Mouse (Mus musculus) thymus, adult 2 months (tissue): ENCODE measurements around the gene Steap3. TPM values are rescaled to one million over a fixed set of nuclear protein-coding genes. Genes with fewer than 3 reads are reported as not detected.

Source experiments
- DNase-seq: peaks from one replicate; pipeline ENCODE4 v3.0.0; 2021
- H3K27ac ChIP-seq: fragments of 200-500 bp; 2 replicates; pipeline ENCODE4 v1.5.1; 2012; ENCODE audit warnings: low read length, control low read depth; ENCODE audit not compliant: control insufficient read depth, insufficient read depth
- H3K27me3 ChIP-seq: fragments of 200-500 bp; 2 replicates; pipeline ENCODE4 v1.6.1; 2012; ENCODE audit warnings: mild to moderate bottlenecking, low read length, moderate library complexity, mixed read lengths; ENCODE audit not compliant: control insufficient read depth, insufficient read depth
- H3K36me3 ChIP-seq: fragments of 200-500 bp; 2 replicates; pipeline ENCODE4 v1.6.1; 2012; ENCODE audit warnings: mild to moderate bottlenecking, low read length, moderate library complexity; ENCODE audit not compliant: control insufficient read depth, insufficient read depth
- H3K4me1 ChIP-seq: fragments of 200-500 bp; replicated peaks from 2 replicates; pipeline ENCODE4 v1.6.1; 2012; ENCODE audit warnings: low read length; ENCODE audit not compliant: control insufficient read depth, insufficient read depth
- H3K4me3 ChIP-seq: fragments of 200-500 bp; 2 replicates; pipeline ENCODE4 v1.5.1; 2012; ENCODE audit warnings: mild to moderate bottlenecking, low read length, control low read depth, moderate library complexity; ENCODE audit not compliant: control insufficient read depth, insufficient read depth
- CTCF ChIP-seq: fragments of 200-500 bp; IDR thresholded peaks from 2 replicates; pipeline ENCODE4 v1.5.1; 2012; ENCODE audit warnings: mild to moderate bottlenecking, control low read depth, low read length, moderate library complexity, borderline replicate concordance; ENCODE audit not compliant: control insufficient read depth, poor library complexity, insufficient read depth; ENCODE audit errors: extremely low read depth
- POLR2A ChIP-seq: fragments of 200-500 bp; IDR thresholded peaks from 2 replicates; pipeline ENCODE4 v1.6.1; 2012; ENCODE audit warnings: mild to moderate bottlenecking, low read length, control low read depth, moderate library complexity; ENCODE audit not compliant: control insufficient read depth, poor library complexity, insufficient read depth; ENCODE audit errors: extremely low read depth
- WGBS: fragments of 180-500 bp; shearing (Covaris S2); methylation state at CpG from one replicate; pipeline ENCODE4 v1.1.7; 2018; 5-methylcytosine and 5-hydroxymethylcytosine counted together
- polyA plus RNA-seq: library from polyadenylated mRNA; depleted of rRNA; stranded (reverse); fragments of >200 nt; gene quantifications from 2 replicates; pipeline ENCODE4 v1.2.3, GENCODE M21; 2012

Steap3 gene
- polyA plus RNA-seq, 1 experiment = 24.2 TPM

- no peak for DNase-seq
- WGBS = 91% methylated on average over 3 of the region's 3 CpGs
- peaks cover 8% of the 10 kb centered on the region for H3K4me1 ChIP-seq
These were observed 25.2 kb downstream of the Steap3 start for GRCm38 (mm10) chr1:120247351-120247750.

GRCm38 (mm10) chr1:120246946-120247345 is 25.6 kb downstream of the Steap3 start:
- WGBS = 97% methylated on average over 8 of the region's 8 CpGs
- Histone ChIP-seq H3K36me3 (no peaks in the 10 kb centered on the region), H3K4me3 (no peak overlapping the region), H3K27ac (no peak overlapping the region), H3K4me1 (peaks cover 8% of the 10 kb centered on the region), H3K27me3 (no peaks in the 10 kb centered on the region)
- no peak for TF ChIP-seq CTCF
- no peak for TF ChIP-seq POLR2A
- no peak for DNase-seq

More at GRCm38 (mm10) chr1:120247351-120247750, 25.2 kb downstream of the Steap3 start:
- H3K4me3 ChIP-seq = no peak overlapping the region
- no peaks in the 10 kb centered on the region for H3K36me3 ChIP-seq
- H3K27ac ChIP-seq = no peak overlapping the region
- TF ChIP-seq POLR2A (no peak), CTCF (no peak)
- no peaks in the 10 kb centered on the region for H3K27me3 ChIP-seq

DNA sequence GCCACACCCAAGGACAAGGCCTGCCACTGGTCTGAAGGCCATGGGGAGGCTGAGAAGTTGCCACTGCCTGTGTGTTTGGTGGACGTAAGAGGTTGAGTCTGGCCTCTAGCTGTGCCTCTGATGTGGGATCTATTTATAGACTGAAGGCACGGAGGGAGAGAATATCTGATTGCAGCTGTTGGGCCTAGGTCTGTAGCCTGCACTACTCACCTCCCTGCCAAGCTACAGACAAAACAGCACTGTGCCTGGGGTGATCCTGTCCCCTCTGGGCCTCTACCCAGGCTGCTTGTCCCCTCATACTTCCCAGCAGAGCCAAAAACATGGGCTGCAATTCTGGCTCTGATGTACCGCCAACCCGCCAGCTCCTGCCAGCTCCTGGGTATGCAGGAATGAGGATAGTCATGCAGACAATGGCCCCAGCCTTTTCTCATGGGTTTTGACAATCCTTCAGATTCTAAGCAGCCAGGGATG is 26.8 kb downstream of the Steap3 start:
- Histone ChIP-seq H3K4me3 (no peak overlapping the region), H3K27ac (no peak overlapping the region), H3K27me3 (no peaks in the 10 kb centered on the region), H3K36me3 (no peaks in the 10 kb centered on the region), H3K4me1 (peaks cover 8% of the 10 kb centered on the region)
- no peak for DNase-seq
- TF ChIP-seq CTCF (no peak), POLR2A (no peak)
- 49% methylated on average over 4 of the region's 4 CpGs for WGBS

DNA sequence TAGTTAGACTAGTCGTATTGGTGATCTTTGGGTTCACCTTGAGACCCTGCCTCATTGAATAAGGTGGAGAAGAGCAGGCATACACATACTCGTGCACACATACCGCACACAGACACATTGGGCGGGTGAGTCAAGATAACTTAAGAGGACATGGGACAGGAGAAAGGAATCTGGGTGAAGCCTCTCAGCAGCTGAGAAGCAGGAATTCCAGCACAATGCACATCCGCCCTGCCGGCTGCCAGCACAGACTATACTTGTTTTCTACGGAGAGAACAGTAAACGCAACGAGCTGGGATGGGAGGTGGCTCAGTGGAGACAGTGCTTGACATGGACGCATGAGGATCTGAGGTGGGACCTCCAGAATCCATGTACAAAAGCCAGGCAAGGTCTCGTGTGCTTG is 27.9 kb downstream of the Steap3 start:
- no peaks in the 10 kb centered on the region for H3K36me3 ChIP-seq

DNA sequence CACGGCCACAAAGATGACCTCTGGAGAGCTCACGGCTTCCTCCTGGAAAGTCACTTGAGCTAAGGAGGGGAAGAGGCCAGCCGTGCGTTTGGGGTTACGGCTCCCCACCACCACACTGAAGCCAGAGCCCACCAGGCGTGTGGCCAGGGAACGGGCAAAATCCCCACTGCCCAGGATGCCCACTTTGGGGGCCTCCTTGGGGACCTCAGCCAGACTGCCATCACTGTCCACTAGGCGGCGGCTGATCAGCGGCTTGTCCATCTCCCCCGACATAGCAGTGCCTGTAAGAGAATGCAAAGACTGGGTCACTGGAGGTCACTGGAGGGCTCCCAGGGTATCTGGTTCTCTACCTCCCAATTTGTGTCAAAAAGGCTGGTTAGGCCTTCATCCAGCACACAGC is 28.5 kb downstream of the Steap3 start:
- H3K4me1 ChIP-seq = peaks cover 8% of the 10 kb centered on the region
- TF ChIP-seq CTCF = no peak
- TF ChIP-seq POLR2A = no peak
- no peak overlapping the region for H3K4me3 ChIP-seq
- WGBS = 95% methylated on average over 11 of the region's 11 CpGs
- no peak overlapping the region for H3K27ac ChIP-seq
- no peaks in the 10 kb centered on the region for H3K36me3 ChIP-seq
- DNase-seq = no peak
- H3K27me3 ChIP-seq = no peaks in the 10 kb centered on the region

More for the DNA sequence above, 27.9 kb downstream of the Steap3 start:
- no peak for DNase-seq
- Histone ChIP-seq H3K27me3 (no peaks in the 10 kb centered on the region), H3K4me1 (peaks cover 8% of the 10 kb centered on the region), H3K4me3 (no peak overlapping the region), H3K27ac (no peak overlapping the region)
- TF ChIP-seq POLR2A = no peak
- TF ChIP-seq CTCF = no peak
- WGBS = 95% methylated on average over 11 of the region's 11 CpGs

GRCm38 (mm10) chr1:120237068-120237467 is 35.4 kb downstream of the Steap3 start:
- WGBS = 91% methylated on average over 1 of the region's 1 CpGs
- no peaks in the 10 kb centered on the region; the same call in 1 of the 2 replicates for H3K4me1 ChIP-seq
- no peak for DNase-seq
- no peaks in the 10 kb centered on the region for H3K36me3 ChIP-seq
- TF ChIP-seq CTCF (no peak), POLR2A (no peak)
- H3K4me3 ChIP-seq = no peak overlapping the region
- H3K27me3 ChIP-seq = no peaks in the 10 kb centered on the region
- no peak overlapping the region for H3K27ac ChIP-seq

GRCm38 (mm10) chr1:120236424-120236823 is 36.1 kb downstream of the Steap3 start:
- H3K27ac ChIP-seq = no peak overlapping the region
- TF ChIP-seq POLR2A (no peak), CTCF (no peak)
- H3K36me3 ChIP-seq = no peaks in the 10 kb centered on the region
- DNase-seq = no peak
- no peaks in the 10 kb centered on the region; the same call in 1 of the 2 replicates for H3K4me1 ChIP-seq
- H3K4me3 ChIP-seq = no peak overlapping the region
- 97% methylated on average over 14 of the region's 14 CpGs for WGBS
- no peaks in the 10 kb centered on the region for H3K27me3 ChIP-seq
